Mouse (Mus musculus): ENCODE results near the gene Abcc6. TPM values are rescaled to one million over a fixed set of nuclear protein-coding genes. Genes with fewer than 3 reads are reported as not detected.

The Abcc6 gene
- polyA plus RNA-seq, 1 experiment from 2014 or later, result 0.22 TPM

- H3K9ac ChIP-seq, result peak overlapping the region; percentile 71
- no peaks in the 10 kb centered on the region for H3K27me3 ChIP-seq (replicated peaks)
- peaks cover 6% of the 10 kb centered on the region; the same call in 1 of the 2 replicates for H3K9me3 ChIP-seq (replicated peaks)
- 26% methylated on average over 9 of the region's 9 CpGs for WGBS
- peak overlapping the region; percentile 73 for H3K27ac ChIP-seq (ENCODE audit: poor library complexity, severe bottlenecking)
- peak overlapping the region; percentile 68 for H3K4me2 ChIP-seq
- H3K4me3 ChIP-seq, result peak overlapping the region; percentile 49
- peaks cover 58% of the 10 kb centered on the region for H3K4me1 ChIP-seq (replicated peaks)
- H3K36me3 ChIP-seq, result 0 out of 2 replicates have a peak, but pooled peaks cover 3% of the 10 kb centered on the region
- ATAC-seq (ENCODE audit: insufficient number of reproducible peaks, low FRiP score), result no peak
These were observed 109.4 kb downstream of the Abcc6 start for GRCm38 (mm10) chr7:45920583-45921241.

DNA sequence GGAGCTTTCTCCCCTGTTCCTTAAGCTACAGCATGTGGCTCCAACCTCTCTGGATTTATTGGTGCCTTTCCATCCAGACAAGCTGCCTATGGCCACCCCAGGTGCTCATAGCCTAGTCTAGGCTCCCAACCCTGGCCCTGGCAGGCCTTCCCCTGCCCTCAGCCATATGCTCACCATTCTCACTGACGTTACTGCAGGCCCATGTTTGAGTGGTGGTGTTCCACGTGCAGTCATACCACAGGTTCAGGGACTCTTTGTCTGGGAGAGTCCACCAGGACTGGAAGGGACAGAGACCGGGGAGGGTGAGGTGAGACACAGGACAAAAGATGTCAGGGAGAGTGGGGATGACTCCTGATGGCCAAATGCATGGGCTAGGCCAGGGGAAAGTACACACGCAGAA, 110.3 kb downstream of the Abcc6 start:
- no peak for ATAC-seq (ENCODE audit: insufficient number of reproducible peaks, low FRiP score)
- no peak overlapping the region for H3K27ac ChIP-seq (ENCODE audit: poor library complexity, severe bottlenecking)
- peak overlapping the region; percentile 68 for H3K4me2 ChIP-seq
- peak overlapping the region; percentile 71 for H3K9ac ChIP-seq
- H3K4me1 ChIP-seq (replicated peaks), result peaks cover 58% of the 10 kb centered on the region
- no peaks in the 10 kb centered on the region for H3K27me3 ChIP-seq (replicated peaks)
- WGBS, result 67% methylated on average over 4 of the region's 4 CpGs
- H3K36me3 ChIP-seq, result peaks cover 5% of the 10 kb centered on the region; the same call in 1 of the 2 replicates
- peak overlapping the region; percentile 49 for H3K4me3 ChIP-seq
- no peaks in the 10 kb centered on the region for H3K9me3 ChIP-seq (replicated peaks)

DNA sequence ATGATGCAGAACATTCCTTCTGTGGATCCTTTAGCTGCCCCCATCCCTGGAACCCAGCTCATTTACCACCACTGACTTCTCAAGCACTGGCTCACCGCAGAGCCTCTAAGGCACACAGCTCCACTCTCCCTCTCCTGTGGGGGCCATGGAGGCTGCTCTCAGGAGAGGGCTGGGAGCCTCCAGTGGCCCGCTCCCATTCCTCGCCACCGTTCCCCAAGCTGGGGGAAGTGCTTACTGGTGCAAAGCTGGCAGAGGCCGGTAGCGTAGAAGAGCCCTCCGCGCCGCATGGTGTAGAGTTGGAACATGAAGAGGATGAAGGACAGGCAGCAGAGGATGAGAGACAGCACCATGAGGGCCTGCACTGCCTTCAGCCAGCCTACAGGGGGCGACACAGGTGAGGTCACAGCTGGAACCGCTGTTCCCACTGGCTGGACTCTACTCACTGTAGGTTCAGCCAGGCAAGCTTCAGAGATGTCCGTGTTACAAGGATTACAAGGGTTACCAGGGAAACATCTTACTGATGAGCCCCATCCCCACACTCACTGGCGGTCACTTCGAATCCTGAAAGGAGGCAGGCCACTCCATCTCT, 110.9 kb downstream of the Abcc6 start:
- H3K27me3 ChIP-seq (replicated peaks), result no peaks in the 10 kb centered on the region
- no peak overlapping the region for H3K4me3 ChIP-seq
- no peak overlapping the region for H3K27ac ChIP-seq (ENCODE audit: poor library complexity, severe bottlenecking)
- no peak for ATAC-seq (ENCODE audit: insufficient number of reproducible peaks, low FRiP score)
- 60% methylated on average over 14 of the region's 14 CpGs for WGBS
- no peak overlapping the region for H3K9ac ChIP-seq
- H3K36me3 ChIP-seq, result peaks cover 6% of the 10 kb centered on the region; the same call in 1 of the 2 replicates
- H3K9me3 ChIP-seq (replicated peaks), result no peaks in the 10 kb centered on the region
- H3K4me2 ChIP-seq, result peak overlapping the region; percentile 68
- peaks cover 52% of the 10 kb centered on the region for H3K4me1 ChIP-seq (replicated peaks)

DNA sequence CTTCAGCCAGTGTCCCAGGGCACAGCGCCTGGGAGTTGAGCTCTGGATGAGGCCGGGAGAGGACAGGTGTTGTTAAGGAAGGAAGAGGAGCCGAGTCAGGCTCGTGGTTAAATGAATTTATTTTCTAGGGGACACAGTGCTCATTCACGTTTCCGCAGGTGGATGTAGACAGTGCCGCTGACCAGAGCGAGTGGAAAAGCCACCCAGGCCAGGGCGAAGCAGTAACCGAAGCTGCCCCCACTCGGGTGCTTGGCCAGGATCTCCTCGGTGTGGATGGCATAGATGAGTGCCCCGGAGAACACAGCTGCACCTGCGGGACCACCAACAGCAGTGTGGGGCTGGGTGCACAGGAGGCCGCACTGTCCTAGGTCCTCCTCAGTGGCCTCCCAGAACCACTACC, 112.2 kb downstream of the Abcc6 start:
- no peak overlapping the region; the same call in 1 of the 2 replicates for H3K9ac ChIP-seq
- H3K4me3 ChIP-seq, result no peak overlapping the region
- H3K27ac ChIP-seq (ENCODE audit: poor library complexity, severe bottlenecking), result no peak overlapping the region
- 82% methylated on average over 15 of the region's 15 CpGs for WGBS
- peaks cover 17% of the 10 kb centered on the region for H3K36me3 ChIP-seq
- H3K4me1 ChIP-seq (replicated peaks), result peaks cover 48% of the 10 kb centered on the region
- no peaks in the 10 kb centered on the region for H3K9me3 ChIP-seq (replicated peaks)
- no peaks in the 10 kb centered on the region for H3K27me3 ChIP-seq (replicated peaks)
- ATAC-seq (ENCODE audit: insufficient number of reproducible peaks, low FRiP score), result no peak
- no peak overlapping the region for H3K4me2 ChIP-seq

Other genes starting within 250 kb of the Abcc6 start
- gene Lmtk3, start 246.6 kb downstream of the Abcc6 start, polyA plus RNA-seq (2016; fragmentation: Nextera tagmentation; extraction: Ambion mirVana), result 0.53 and 0.86 TPM in 2 replicates
- gene Sult2b1, start 245.6 kb downstream of the Abcc6 start, polyA plus RNA-seq (2016; fragmentation: Nextera tagmentation; extraction: Ambion mirVana), result 0.23 and 0.40 TPM in 2 replicates
- gene Cyth2, start 215.7 kb downstream of the Abcc6 start, polyA plus RNA-seq (2016; fragmentation: Nextera tagmentation; extraction: Ambion mirVana), result 108 and 115 TPM in 2 replicates
- 0.63 and 0.70 TPM in 2 replicates for gene Kcnj14, start 205.5 kb downstream of the Abcc6 start, polyA plus RNA-seq (2016; fragmentation: Nextera tagmentation; extraction: Ambion mirVana)
- 43.9 and 46.6 TPM in 2 replicates for gene Grwd1, start 199.4 kb downstream of the Abcc6 start, polyA plus RNA-seq (2016; fragmentation: Nextera tagmentation; extraction: Ambion mirVana)
- 53.4 and 55.5 TPM in 2 replicates for gene Kdelr1, start 157.5 kb downstream of the Abcc6 start, polyA plus RNA-seq (2016; fragmentation: Nextera tagmentation; extraction: Ambion mirVana)
- 0.37 and 0.42 TPM in 2 replicates for gene Grin2d, start 151.9 kb downstream of the Abcc6 start, polyA plus RNA-seq (2016; fragmentation: Nextera tagmentation; extraction: Ambion mirVana)
- gene Syngr4, start 133.6 kb downstream of the Abcc6 start, polyA plus RNA-seq (2016; fragmentation: Nextera tagmentation; extraction: Ambion mirVana), result 0.89 and 1.2 TPM in 2 replicates
- 5.8 and 7.2 TPM in 2 replicates for gene Tmem143, start 133.4 kb downstream of the Abcc6 start, polyA plus RNA-seq (2016; fragmentation: Nextera tagmentation; extraction: Ambion mirVana)
- gene Emp3, start 108.9 kb downstream of the Abcc6 start, polyA plus RNA-seq (2016; fragmentation: Nextera tagmentation; extraction: Ambion mirVana), result 63.1 and 69.0 TPM in 2 replicates
- 2.4 and 3.5 TPM in 2 replicates for gene Ccdc114, start 106.2 kb downstream of the Abcc6 start, polyA plus RNA-seq (2016; fragmentation: Nextera tagmentation; extraction: Ambion mirVana)
- gene Nomo1, start 3.4 kb upstream of the Abcc6 start, polyA plus RNA-seq (2016; fragmentation: Nextera tagmentation; extraction: Ambion mirVana), result 47.8 and 54.4 TPM in 2 replicates
- 6.3 and 7.6 TPM in 2 replicates for gene Kcnj11, start 70.5 kb upstream of the Abcc6 start, polyA plus RNA-seq (2016; fragmentation: Nextera tagmentation; extraction: Ambion mirVana)
- 6.2 and 7.0 TPM in 2 replicates for gene Abcc8, start 149.7 kb upstream of the Abcc6 start, polyA plus RNA-seq (2016; fragmentation: Nextera tagmentation; extraction: Ambion mirVana)
- gene Ush1c, start 208.2 kb upstream of the Abcc6 start, polyA plus RNA-seq (2016; fragmentation: Nextera tagmentation; extraction: Ambion mirVana), result 2.3 and 2.4 TPM in 2 replicates
- gene Otog, start 210.7 kb upstream of the Abcc6 start, polyA plus RNA-seq (2016; fragmentation: Nextera tagmentation; extraction: Ambion mirVana), result not detected in 2 replicates

All from heart, embryonic 12.5 days (tissue).